Mouse (Mus musculus) layer of hippocampus, adult 6 months (tissue): ENCODE data around the gene Mfsd9. TPM values are rescaled to one million over a fixed set of nuclear protein-coding genes. Genes with fewer than 3 reads are reported as not detected.

Experiments
- long read RNA-seq, 2 experiments: library from polyadenylated mRNA; unstranded; transcript quantifications; one replicate each; pipeline ENCODE4 v2.0.0; 2019 to 2020
- polyA plus RNA-seq: library from polyadenylated mRNA; unstranded; fragments of <200 nt; fragmentation: Nextera tagmentation; gene quantifications from 2 replicates; pipeline ENCODE4 v1.2.3, GENCODE M21; 2021

The Mfsd9 gene
- 2.3 and 3.0 TPM in 2 replicates for polyA plus RNA-seq
- long read RNA-seq, experiment 1, partial matches to known transcripts = 0 of 4 reads
- long read RNA-seq, experiment 1, other reads (novel, unspliced or antisense) = 2 of 4 reads
- long read RNA-seq, experiment 2, transcript Mfsd9-201 (6 exons, 3,160 nt) = major isoform, 36 of 44 reads
- long read RNA-seq, experiment 2, partial matches to known transcripts = 0 of 44 reads
- long read RNA-seq, experiment 2, other reads (novel, unspliced or antisense) = 4 of 44 reads

GRCm38 (mm10) chr1:40790324-40791141 lies at the start of gene Mfsd9:
Gene Mfsd9 (minus strand): TSS chr1:40790687.

GRCm38 (mm10) chr1:40805351-40805750 lies 14.9 kb upstream of the Mfsd9 start, which contains the start of gene Tmem182:
Gene Tmem182 (plus strand): TSS chr1:40805601.

Other genes with a start within 250 kb of the Mfsd9 start
- 3.1 and 3.2 TPM in 2 replicates for gene Slc9a4, start 210.6 kb downstream of the Mfsd9 start, polyA plus RNA-seq
- 2.2 and 2.5 TPM in 2 replicates for gene Slc9a2, start 110.1 kb downstream of the Mfsd9 start, polyA plus RNA-seq
- gene Tmem182, start 14.9 kb upstream of the Mfsd9 start, polyA plus RNA-seq = 0.08 and 0.11 TPM in 2 replicates